ENCODE assay signal across 8 mouse cellular contexts in genomic region chr8:116927880-116928279, GRCm38 (mm10). TPM values are rescaled to one million over a fixed set of nuclear protein-coding genes. Genes with fewer than 3 reads are reported as not detected.
DNase-seq lines count a peak whose midpoint lies in the region.

No protein-coding gene starts in this region.

- intact Hi-C loops in gastrocnemius, postnatal 36 days (cut with DNase I) = no loop called here

- DNase-seq in gastrocnemius, adult 18-20 months (ENCODE audit: low spot score) = peak; percentile 22
- DNase-seq in gastrocnemius, postnatal 36 days = no peak
- peak; percentile 61 for DNase-seq in 416B (ENCODE audit: low read depth)
- peak; percentile 67 for DNase-seq in adrenal gland, postnatal 25 days
- DNase-seq in kidney, postnatal 4 days = peak; percentile 73 to 78
- peak; percentile 45 for DNase-seq in retina, embryonic 14.5 days (ENCODE audit: low spot score)
- no peak for DNase-seq in frontal cortex, postnatal 14 days (ENCODE audit: low spot score in 2 of 2)
- DNase-seq in cerebellum, adult 11 months = no peak

RNA-seq across cellular contexts. Expression of gene Cenpn, which starts 6.3 kb away (rescaled TPM):
- total RNA-seq in gastrocnemius, adult 18-20 months (2021) = under 1 TPM; 0.55 to 0.57 TPM
- under 1 TPM; 0.56 to 0.64 TPM for total RNA-seq in gastrocnemius, postnatal 36 days (2021)
- 7.4 and 9.6 TPM in 2 replicates for total RNA-seq in adrenal gland, postnatal 25 days (2021)

RNA-seq across cellular contexts. Expression of gene Cmc2, which starts 6.6 kb away (rescaled TPM):
- 10 to 100 TPM; 25.8 to 28.3 TPM for total RNA-seq in gastrocnemius, adult 18-20 months (2021)
- 10 to 100 TPM; 23.1 to 30.7 TPM for total RNA-seq in gastrocnemius, postnatal 36 days (2021)
- total RNA-seq in adrenal gland, postnatal 25 days (2021) = 50.7 and 55.5 TPM in 2 replicates

RNA-seq across cellular contexts. Expression of gene Atmin, which starts 15.3 kb away (rescaled TPM):
- 10 to 100 TPM; 24.6 to 29.6 TPM for total RNA-seq in gastrocnemius, adult 18-20 months (2021)
- total RNA-seq in gastrocnemius, postnatal 36 days (2021) = 10 to 100 TPM; 16.9 to 18.9 TPM
- 20.6 and 23.8 TPM in 2 replicates for total RNA-seq in adrenal gland, postnatal 25 days (2021)

RNA-seq across cellular contexts. Expression of gene 1700030J22Rik, which starts 50.9 kb away (rescaled TPM):
- total RNA-seq in gastrocnemius, adult 18-20 months (2021) = under 1 TPM in 1 of 2 experiments, not detected in 1; 0.11 TPM
- total RNA-seq in gastrocnemius, postnatal 36 days (2021) = under 1 TPM; 0.18 to 0.27 TPM
- total RNA-seq in adrenal gland, postnatal 25 days (2021) = 2.2 and 3.8 TPM in 2 replicates

Comparison
In these comparisons a context has a peak if more than half of its experiments do, and no peak if none do; other contexts are left out.
1. DNase-seq: peak in gastrocnemius, adult 18-20 months (single experiment), 416B (single experiment), adrenal gland, postnatal 25 days (single experiment), kidney, postnatal 4 days (2 of 2) and retina, embryonic 14.5 days (single experiment); none in gastrocnemius, postnatal 36 days (0 of 2), frontal cortex, postnatal 14 days (0 of 2) and cerebellum, adult 11 months (single experiment).